Mouse (Mus musculus): ENCODE results near the gene Cmip.

GRCm38 (mm10) chr8:117503405-117504069 is 246.7 kb downstream of the Cmip start:
- TF ChIP-seq POLR2A (IDR thresholded peaks at IDR 0.05; ENCODE audit: insufficient read depth, low read depth, low read length) (no peak), CTCF (IDR thresholded peaks at IDR 0.05; ENCODE audit: insufficient read depth, low read depth, low read length) (no peak)
